Mouse (Mus musculus) ES-Bruce4 (cell line): ENCODE data around the gene Tmc2.

Source experiments
- CTCF ChIP-seq: IDR thresholded peaks from one replicate; pipeline ENCODE4 v1.8.1; 2011; ENCODE audit warnings: low read depth, low read length
- EP300 ChIP-seq: IDR thresholded peaks from 2 replicates; pipeline ENCODE4 v1.6.1; 2011; ENCODE audit warnings: low read depth, low read length; ENCODE audit not compliant: insufficient read depth
- POLR2A ChIP-seq: IDR thresholded peaks from one replicate; pipeline ENCODE4 v1.8.1; 2011; ENCODE audit warnings: low read length; ENCODE audit not compliant: insufficient read depth

- no peak for TF ChIP-seq CTCF
- no peak for TF ChIP-seq POLR2A
- no peak for TF ChIP-seq EP300
Observed at GRCm38 (mm10) chr2:130294218-130294935, 99.4 kb downstream of the Tmc2 start.
